Mouse (Mus musculus): Measurements from ENCODE around the gene Tbc1d2. TPM values are rescaled to one million over a fixed set of nuclear protein-coding genes. Genes with fewer than 3 reads are reported as not detected.
"Not testable (repeated sequence)": the region's sequence is repeated elsewhere in the genome, so short reads cannot be mapped to it uniquely, and the experiment has no call there.

The Tbc1d2 gene
- polyA plus RNA-seq, 1 experiment, result 3.0 TPM

DNA sequence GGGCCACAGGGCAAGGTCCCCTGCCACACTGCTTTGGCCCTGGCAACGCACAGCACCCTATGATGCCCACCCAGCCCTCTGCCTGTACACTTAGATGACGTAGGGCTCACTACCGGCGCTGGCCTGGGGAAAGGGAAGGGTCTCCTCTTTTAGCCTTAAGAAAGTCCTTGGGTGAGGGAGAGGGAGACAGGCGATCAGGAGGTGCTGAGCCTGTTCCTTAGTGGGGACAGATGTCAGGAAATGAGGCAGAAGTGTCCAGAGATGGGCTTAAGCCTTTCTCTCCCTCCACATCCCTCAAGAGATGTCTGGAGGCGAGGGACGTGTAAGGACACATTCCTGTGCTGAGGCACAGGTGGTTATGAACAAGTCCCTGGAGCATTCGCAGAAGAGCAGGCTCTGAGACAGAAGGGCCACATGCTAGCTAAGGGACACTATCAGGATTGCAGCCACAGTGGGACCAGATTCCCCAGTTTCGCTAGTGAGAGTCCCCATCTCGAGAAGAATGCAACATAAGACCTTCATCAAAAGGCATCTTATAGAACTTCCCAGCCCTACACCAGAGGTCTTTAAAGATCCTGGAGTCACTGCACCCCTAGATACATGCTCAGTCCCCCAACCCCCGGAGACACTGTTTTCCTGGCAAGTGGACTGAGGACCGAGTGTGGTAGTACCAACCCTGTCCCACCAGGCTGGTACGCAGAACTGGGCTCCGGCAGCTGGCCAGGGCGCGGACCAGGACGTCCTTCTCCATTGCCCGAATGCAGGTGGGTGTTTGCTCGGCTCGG lies 49.3 kb downstream of the Tbc1d2 start:
- TF ChIP-seq CTCF (IDR thresholded peaks at IDR 0.05; ENCODE audit: borderline replicate concordance, insufficient read depth, low read depth, low read length), result no peak
- WGBS, result 28% methylated on average over 20 of the region's 20 CpGs
- Histone ChIP-seq H3K4me1 (ENCODE audit: control insufficient read depth, insufficient read depth, low read length) (peaks cover 32% of the 10 kb centered on the region), H3K27me3 (ENCODE audit: control insufficient read depth, insufficient read depth, low read length) (no peaks in the 10 kb centered on the region), H3K4me3 (replicated peaks; ENCODE audit: insufficient read depth, low read depth, low read length) (peak overlapping the region; percentile 75), H3K27ac (ENCODE audit: insufficient read depth, low read length) (peak overlapping the region; percentile 65; the same call in 1 of the 2 replicates)
- no peak for DNase-seq

DNA sequence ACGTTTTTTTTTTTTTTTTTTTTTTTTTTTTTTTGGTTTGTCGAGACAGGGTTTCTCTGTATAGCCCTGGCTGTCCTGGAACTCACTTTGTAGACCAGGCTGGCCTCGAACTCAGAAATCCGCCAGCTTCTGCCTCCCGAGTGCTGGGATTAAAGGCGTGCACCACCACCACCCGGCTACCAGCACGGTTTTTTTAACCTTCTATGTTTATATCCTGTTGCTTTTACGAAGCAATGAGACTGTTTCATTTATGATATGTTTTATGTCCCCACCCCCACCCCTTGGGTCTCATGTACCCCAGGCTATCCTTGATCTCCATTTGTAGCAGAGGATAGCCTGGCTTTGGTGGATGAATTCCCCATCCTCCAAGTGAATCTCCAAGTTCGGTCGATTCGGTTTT lies 50.4 kb downstream of the Tbc1d2 start:
- not testable (repeated sequence) for H3K4me3 ChIP-seq (replicated peaks; ENCODE audit: insufficient read depth, low read depth, low read length); H3K27me3 ChIP-seq (ENCODE audit: control insufficient read depth, insufficient read depth, low read length); H3K27ac ChIP-seq (ENCODE audit: insufficient read depth, low read length); DNase-seq
- 78% methylated on average over 12 of the region's 12 CpGs for WGBS
- H3K4me1 ChIP-seq (ENCODE audit: control insufficient read depth, insufficient read depth, low read length), result peaks cover 32% of the 10 kb centered on the region

DNA sequence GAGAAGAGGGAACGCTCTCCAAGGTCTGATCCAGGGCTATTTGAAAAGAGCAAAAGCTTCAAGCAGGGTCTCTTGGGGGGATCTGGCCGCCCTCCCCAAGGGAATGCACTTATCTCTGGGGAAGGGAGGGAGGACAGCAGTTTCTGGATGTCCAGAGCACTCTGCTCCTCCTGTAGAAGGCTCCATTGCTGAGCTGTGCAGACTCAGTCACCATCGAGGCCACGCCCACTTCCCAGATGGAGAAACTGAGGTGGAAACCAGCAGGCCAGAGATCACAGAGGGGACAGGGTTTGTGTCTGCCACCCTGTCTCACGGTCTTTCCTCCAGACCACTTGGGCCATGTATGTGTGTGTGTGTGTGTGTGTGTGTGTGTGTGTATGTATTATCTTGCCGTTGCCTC lies 51.0 kb downstream of the Tbc1d2 start:
- TF ChIP-seq POLR2A (IDR thresholded peaks at IDR 0.05; ENCODE audit: borderline replicate concordance, insufficient read depth, low read length) (no peak), CTCF (IDR thresholded peaks at IDR 0.05; ENCODE audit: borderline replicate concordance, insufficient read depth, low read depth, low read length) (no peak)
- H3K4me3 ChIP-seq (replicated peaks; ENCODE audit: insufficient read depth, low read depth, low read length), result no peak overlapping the region
- no peak overlapping the region for H3K27ac ChIP-seq (ENCODE audit: insufficient read depth, low read length)
- no peaks in the 10 kb centered on the region for H3K27me3 ChIP-seq (ENCODE audit: control insufficient read depth, insufficient read depth, low read length)
- 83% methylated on average over 6 of the region's 6 CpGs for WGBS
- DNase-seq, result peak in 1 of 2 experiments; percentile 22
- H3K4me1 ChIP-seq (ENCODE audit: control insufficient read depth, insufficient read depth, low read length), result peaks cover 32% of the 10 kb centered on the region

DNA sequence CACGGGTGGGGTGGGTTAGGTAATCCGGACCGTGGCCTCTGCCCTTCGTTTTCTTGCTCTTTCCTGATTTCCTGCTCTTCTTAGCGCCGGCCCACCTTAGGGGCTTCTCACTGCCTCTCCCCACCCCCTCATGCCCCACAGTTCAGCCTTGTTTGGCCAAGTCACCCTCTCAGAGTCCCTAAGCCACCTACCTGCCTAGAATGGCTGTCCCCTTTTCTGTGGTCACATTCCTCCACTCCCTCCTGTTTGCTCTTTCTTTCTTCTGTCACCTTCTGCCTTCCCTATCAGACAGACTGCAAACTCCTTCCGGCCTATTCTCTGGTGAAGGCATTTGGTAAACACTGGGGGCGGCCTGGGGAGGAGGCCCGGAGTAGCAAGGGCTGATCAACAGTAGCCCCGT lies 51.9 kb downstream of the Tbc1d2 start:
- Histone ChIP-seq H3K4me3 (replicated peaks; ENCODE audit: insufficient read depth, low read depth, low read length) (no peak overlapping the region), H3K27me3 (ENCODE audit: control insufficient read depth, insufficient read depth, low read length) (no peaks in the 10 kb centered on the region), H3K4me1 (ENCODE audit: control insufficient read depth, insufficient read depth, low read length) (peaks cover 32% of the 10 kb centered on the region), H3K27ac (ENCODE audit: insufficient read depth, low read length) (peak overlapping the region; percentile 31; the same call in 1 of the 2 replicates)
- TF ChIP-seq CTCF (IDR thresholded peaks at IDR 0.05; ENCODE audit: borderline replicate concordance, insufficient read depth, low read depth, low read length) (no peak), POLR2A (IDR thresholded peaks at IDR 0.05; ENCODE audit: borderline replicate concordance, insufficient read depth, low read length) (no peak)
- 62% methylated on average over 10 of the region's 10 CpGs for WGBS
- DNase-seq, result peak in 1 of 2 experiments; percentile 20

DNA sequence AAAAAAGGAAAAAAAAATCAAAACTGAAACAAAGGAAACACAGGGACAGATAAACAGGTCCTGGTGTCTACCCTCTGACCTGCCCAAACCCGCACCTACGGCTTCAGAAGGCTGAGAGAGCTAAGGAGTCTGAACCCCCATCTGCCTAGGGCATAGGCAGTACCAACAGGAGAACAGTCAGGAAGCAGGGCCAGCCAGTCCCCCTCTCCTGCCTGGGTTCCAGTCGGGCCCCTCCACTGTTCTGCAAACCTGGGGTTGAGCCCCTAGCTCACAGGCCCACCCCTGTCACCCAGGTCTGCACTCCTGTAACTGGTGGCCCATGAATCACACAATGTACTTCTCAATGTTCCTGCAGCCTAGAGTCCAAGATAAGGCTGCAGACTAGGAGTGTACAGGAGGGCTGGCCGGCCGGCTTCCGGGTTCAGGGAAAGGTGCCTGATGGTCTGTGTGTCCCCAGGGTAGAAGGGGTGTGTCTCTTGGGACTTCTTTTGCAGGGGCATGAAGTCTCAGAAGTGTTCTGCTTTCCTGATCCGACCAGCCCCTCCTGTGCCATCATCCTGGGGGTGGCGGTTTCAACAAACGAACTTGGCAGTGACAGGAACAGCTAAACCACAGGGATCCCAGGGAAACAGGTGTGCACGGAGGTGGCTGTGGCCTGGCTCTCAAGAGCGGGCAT lies 52.6 kb downstream of the Tbc1d2 start:
- H3K27ac ChIP-seq (ENCODE audit: insufficient read depth, low read length), result no peak overlapping the region
- 37% methylated on average over 11 of the region's 11 CpGs for WGBS
- H3K27me3 ChIP-seq (ENCODE audit: control insufficient read depth, insufficient read depth, low read length), result no peaks in the 10 kb centered on the region
- peaks cover 32% of the 10 kb centered on the region for H3K4me1 ChIP-seq (ENCODE audit: control insufficient read depth, insufficient read depth, low read length)
- no peak overlapping the region for H3K4me3 ChIP-seq (replicated peaks; ENCODE audit: insufficient read depth, low read depth, low read length)
- peak; percentile 41 to 56 for DNase-seq
- no peak for TF ChIP-seq CTCF (IDR thresholded peaks at IDR 0.05; ENCODE audit: borderline replicate concordance, insufficient read depth, low read depth, low read length)
- no peak for TF ChIP-seq POLR2A (IDR thresholded peaks at IDR 0.05; ENCODE audit: borderline replicate concordance, insufficient read depth, low read length)

DNA sequence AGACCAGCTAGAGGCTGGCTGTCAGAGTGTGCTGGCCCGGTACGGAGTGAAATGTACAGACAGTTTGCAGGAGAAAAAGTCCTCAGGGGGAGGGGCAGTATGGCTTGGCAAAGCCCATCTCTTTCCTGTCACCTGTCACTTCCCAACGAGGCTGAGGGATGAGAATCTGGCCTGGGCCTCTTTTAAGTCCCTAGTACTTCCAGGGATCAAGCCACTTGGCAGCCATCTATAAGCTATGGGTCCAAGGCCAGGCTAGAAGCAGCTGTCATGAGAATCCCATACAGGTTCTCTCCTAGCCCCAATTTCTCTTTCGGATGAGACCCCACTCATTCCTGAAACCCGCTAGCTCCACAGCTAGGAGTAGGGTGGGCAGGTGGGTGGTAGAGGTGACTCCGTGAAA lies 53.6 kb downstream of the Tbc1d2 start:
- no peak for TF ChIP-seq CTCF (IDR thresholded peaks at IDR 0.05; ENCODE audit: borderline replicate concordance, insufficient read depth, low read depth, low read length)
- no peak for TF ChIP-seq POLR2A (IDR thresholded peaks at IDR 0.05; ENCODE audit: borderline replicate concordance, insufficient read depth, low read length)
- no peak overlapping the region for H3K27ac ChIP-seq (ENCODE audit: insufficient read depth, low read length)
- peaks cover 32% of the 10 kb centered on the region for H3K4me1 ChIP-seq (ENCODE audit: control insufficient read depth, insufficient read depth, low read length)
- no peak overlapping the region for H3K4me3 ChIP-seq (replicated peaks; ENCODE audit: insufficient read depth, low read depth, low read length)
- 38% methylated on average over 6 of the region's 6 CpGs for WGBS
- H3K27me3 ChIP-seq (ENCODE audit: control insufficient read depth, insufficient read depth, low read length), result no peaks in the 10 kb centered on the region
- peak; percentile 67 to 78 for DNase-seq

DNA sequence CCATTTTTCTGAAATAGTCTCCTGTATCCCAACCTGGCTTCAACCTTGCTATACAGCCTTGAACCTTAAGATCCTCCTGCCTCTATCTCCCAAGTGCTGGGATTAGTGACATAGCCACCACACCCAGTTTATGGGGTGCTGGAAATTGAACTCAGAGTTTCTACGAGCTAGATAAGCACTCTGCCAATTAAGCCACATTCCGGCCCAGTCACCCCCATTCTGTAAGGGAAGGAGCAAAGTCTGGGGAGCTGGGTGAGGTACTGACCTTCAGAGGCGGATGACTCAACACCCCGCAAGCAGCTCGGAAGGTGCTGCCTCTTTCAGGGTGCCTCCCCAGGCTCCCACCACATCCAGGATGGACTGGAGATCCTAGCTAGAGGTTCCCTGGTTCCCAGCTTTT lies 55.9 kb downstream of the Tbc1d2 start:
- TF ChIP-seq POLR2A (IDR thresholded peaks at IDR 0.05; ENCODE audit: borderline replicate concordance, insufficient read depth, low read length) (no peak), CTCF (IDR thresholded peaks at IDR 0.05; ENCODE audit: borderline replicate concordance, insufficient read depth, low read depth, low read length) (no peak)
- DNase-seq, result no peak
- H3K27me3 ChIP-seq (ENCODE audit: control insufficient read depth, insufficient read depth, low read length), result no peaks in the 10 kb centered on the region
- no peak overlapping the region for H3K4me3 ChIP-seq (replicated peaks; ENCODE audit: insufficient read depth, low read depth, low read length)
- H3K4me1 ChIP-seq (ENCODE audit: control insufficient read depth, insufficient read depth, low read length), result peaks cover 38% of the 10 kb centered on the region
- no peak overlapping the region for H3K27ac ChIP-seq (ENCODE audit: insufficient read depth, low read length)
- 96% methylated on average over 5 of the region's 5 CpGs for WGBS

DNA sequence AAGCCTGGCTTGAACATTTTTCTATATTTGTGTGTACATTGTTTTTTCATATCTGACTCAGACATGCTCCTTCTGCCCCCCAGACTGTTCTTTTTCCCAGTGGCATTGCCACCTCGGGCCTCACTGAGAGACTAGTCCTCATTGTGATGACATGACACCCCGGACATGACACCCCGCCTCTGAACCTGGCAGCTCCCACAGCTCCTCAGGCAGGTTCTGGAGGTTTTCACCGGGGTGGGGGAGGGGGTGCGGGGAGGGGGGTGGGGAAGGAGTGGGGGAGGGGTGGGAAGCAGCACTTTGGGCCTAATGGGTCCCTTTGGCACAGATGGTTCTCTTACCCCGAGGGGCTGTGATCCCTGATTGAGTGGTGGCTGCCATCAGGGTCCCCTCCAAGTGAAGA lies 56.5 kb downstream of the Tbc1d2 start:
- Histone ChIP-seq H3K4me1 (ENCODE audit: control insufficient read depth, insufficient read depth, low read length) (peaks cover 33% of the 10 kb centered on the region), H3K27ac (ENCODE audit: insufficient read depth, low read length) (no peak overlapping the region), H3K27me3 (ENCODE audit: control insufficient read depth, insufficient read depth, low read length) (no peaks in the 10 kb centered on the region), H3K4me3 (replicated peaks; ENCODE audit: insufficient read depth, low read depth, low read length) (no peak overlapping the region)
- WGBS, result 61% methylated on average over 6 of the region's 6 CpGs
- TF ChIP-seq POLR2A (IDR thresholded peaks at IDR 0.05; ENCODE audit: borderline replicate concordance, insufficient read depth, low read length) (no peak), CTCF (IDR thresholded peaks at IDR 0.05; ENCODE audit: borderline replicate concordance, insufficient read depth, low read depth, low read length) (no peak)
- DNase-seq, result no peak
